Mouse (Mus musculus) midbrain, embryonic 10.5 days (tissue): ENCODE measurements around the gene Lrrfip1. TPM values are rescaled to one million over a fixed set of nuclear protein-coding genes. Genes with fewer than 3 reads are reported as not detected.

Experiments used
- DNase-seq: peaks from one replicate; pipeline ENCODE4 v3.0.0-alpha.2; 2017; ENCODE audit warnings: low spot score
- H3K27ac ChIP-seq: fragments of 300-500 bp; sonication (generic); replicated peaks from 2 replicates; pipeline ENCODE4 v1.5.1; 2016; ENCODE audit warnings: mild to moderate bottlenecking
- H3K27me3 ChIP-seq: fragments of 300-500 bp; sonication (generic); 2 replicates; pipeline ENCODE4 v1.6.1; 2016; ENCODE audit warnings: low read depth, mild to moderate bottlenecking; ENCODE audit not compliant: poor library complexity, severe bottlenecking
- H3K36me3 ChIP-seq: fragments of 300-500 bp; sonication (generic); 2 replicates; pipeline ENCODE4 v1.6.1; 2016; ENCODE audit warnings: mild to moderate bottlenecking, moderate library complexity
- H3K4me1 ChIP-seq: fragments of 300-500 bp; sonication (generic); 2 replicates; pipeline ENCODE4 v1.6.1; 2016
- H3K4me3 ChIP-seq: fragments of 300-500 bp; sonication (generic); 2 replicates; pipeline ENCODE4 v1.5.1; 2016; ENCODE audit warnings: mild to moderate bottlenecking, moderate library complexity
- H3K9me3 ChIP-seq: fragments of 300-500 bp; sonication (generic); replicated peaks from 2 replicates; pipeline ENCODE4 v1.6.1; 2016; ENCODE audit warnings: mild to moderate bottlenecking
- WGBS: fragments of 180-500 bp; shearing (Covaris S2); methylation state at CpG from one replicate; pipeline ENCODE4 v1.1.7; 2016; 5-methylcytosine and 5-hydroxymethylcytosine counted together
- polyA plus RNA-seq: library from polyadenylated mRNA; unstranded; fragments of >200 nt; fragmentation: Nextera tagmentation; extraction: Ambion mirVana; gene quantifications from 2 replicates; pipeline ENCODE4 v1.2.1, GENCODE M21; 2016

Lrrfip1 gene
- polyA plus RNA-seq, 1 experiment from 2014 or later, result 22.2 TPM

- H3K36me3 ChIP-seq, result no peaks in the 10 kb centered on the region
- H3K27ac ChIP-seq, result no peak overlapping the region
- H3K9me3 ChIP-seq, result no peaks in the 10 kb centered on the region
- DNase-seq, result no peak
- no peaks in the 10 kb centered on the region for H3K27me3 ChIP-seq
- H3K4me3 ChIP-seq, result no peak overlapping the region
- 93% methylated on average over 4 of the region's 4 CpGs for WGBS
- H3K4me1 ChIP-seq, result peaks cover 10% of the 10 kb centered on the region
These were observed 38.7 kb downstream of the Lrrfip1 start for GRCm38 (mm10) chr1:91037213-91037612.

DNA sequence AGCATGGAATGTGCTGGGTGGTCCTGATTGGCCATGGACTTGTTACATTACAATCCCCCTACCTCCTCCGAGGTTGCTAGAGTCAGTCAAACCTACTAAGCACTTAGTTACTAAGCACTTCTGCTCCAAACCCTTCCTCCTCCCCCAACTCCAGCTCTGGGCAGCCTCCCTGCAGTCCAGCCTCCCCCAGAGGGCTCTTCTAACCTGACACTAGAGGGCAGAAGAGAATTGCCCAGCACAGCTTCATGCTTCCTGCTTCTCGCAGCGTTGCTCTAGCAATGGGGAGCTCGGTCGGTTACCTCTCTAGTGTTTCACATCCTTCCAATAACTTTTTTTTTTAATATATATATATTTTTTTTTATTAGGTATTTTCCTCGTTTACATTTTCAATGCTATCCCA, 39.5 kb downstream of the Lrrfip1 start:
- Histone ChIP-seq H3K27ac (no peak overlapping the region), H3K27me3 (no peaks in the 10 kb centered on the region), H3K4me3 (no peak overlapping the region), H3K9me3 (no peaks in the 10 kb centered on the region), H3K36me3 (no peaks in the 10 kb centered on the region), H3K4me1 (peaks cover 13% of the 10 kb centered on the region)
- DNase-seq, result no peak
- 88% methylated on average over 6 of the region's 6 CpGs for WGBS

GRCm38 (mm10) chr1:91038531-91038930, 40.0 kb downstream of the Lrrfip1 start:
- Histone ChIP-seq H3K9me3 (no peaks in the 10 kb centered on the region), H3K4me3 (no peak overlapping the region), H3K4me1 (peaks cover 17% of the 10 kb centered on the region), H3K36me3 (no peaks in the 10 kb centered on the region), H3K27ac (no peak overlapping the region), H3K27me3 (no peaks in the 10 kb centered on the region)
- DNase-seq, result no peak
- 69% methylated on average over 6 of the region's 6 CpGs for WGBS

GRCm38 (mm10) chr1:91041605-91042004, 43.1 kb downstream of the Lrrfip1 start:
- H3K27ac ChIP-seq, result no peak overlapping the region
- H3K4me1 ChIP-seq, result peaks cover 22% of the 10 kb centered on the region
- H3K4me3 ChIP-seq, result no peak overlapping the region
- no peaks in the 10 kb centered on the region for H3K9me3 ChIP-seq
- WGBS, result 93% methylated on average over 5 of the region's 5 CpGs
- no peaks in the 10 kb centered on the region for H3K36me3 ChIP-seq
- DNase-seq, result no peak
- H3K27me3 ChIP-seq, result no peaks in the 10 kb centered on the region

GRCm38 (mm10) chr1:91043191-91043590, 44.7 kb downstream of the Lrrfip1 start:
- Histone ChIP-seq H3K27ac (no peak overlapping the region), H3K4me1 (peaks cover 22% of the 10 kb centered on the region)

DNA sequence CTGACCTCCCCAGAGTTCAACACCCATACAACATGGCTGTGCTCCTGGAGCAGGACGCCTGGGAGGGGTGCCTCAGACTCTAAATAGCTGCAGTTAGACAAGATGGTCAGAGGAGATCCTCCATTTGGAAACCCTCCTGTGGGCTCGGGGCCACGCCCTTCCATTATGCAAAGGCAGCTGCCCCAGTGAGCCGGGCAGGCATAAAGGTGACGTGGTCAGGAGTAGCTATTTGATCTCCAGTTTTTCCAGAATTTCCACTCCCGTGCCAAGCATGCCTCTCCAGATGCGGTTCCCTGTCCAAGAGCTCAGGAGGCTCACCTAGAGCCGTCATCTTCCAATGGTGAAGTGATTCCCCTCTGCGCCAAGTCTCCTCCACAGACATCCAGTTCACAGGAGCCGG, 45.6 kb downstream of the Lrrfip1 start:
- Histone ChIP-seq H3K4me3 (no peak overlapping the region), H3K9me3 (no peaks in the 10 kb centered on the region), H3K27me3 (no peaks in the 10 kb centered on the region), H3K4me1 (peaks cover 17% of the 10 kb centered on the region), H3K36me3 (no peaks in the 10 kb centered on the region), H3K27ac (no peak overlapping the region)
- whole genome bisulfite sequencing, result 95% methylated on average over 10 of the region's 10 CpGs
- DNase-seq, result no peak

More at GRCm38 (mm10) chr1:91043191-91043590, 44.7 kb downstream of the Lrrfip1 start:
- no peak overlapping the region for H3K4me3 ChIP-seq
- 82% methylated on average over 5 of the region's 5 CpGs for WGBS
- DNase-seq, result no peak
- H3K27me3 ChIP-seq, result no peaks in the 10 kb centered on the region
- H3K9me3 ChIP-seq, result no peaks in the 10 kb centered on the region
- H3K36me3 ChIP-seq, result no peaks in the 10 kb centered on the region

DNA sequence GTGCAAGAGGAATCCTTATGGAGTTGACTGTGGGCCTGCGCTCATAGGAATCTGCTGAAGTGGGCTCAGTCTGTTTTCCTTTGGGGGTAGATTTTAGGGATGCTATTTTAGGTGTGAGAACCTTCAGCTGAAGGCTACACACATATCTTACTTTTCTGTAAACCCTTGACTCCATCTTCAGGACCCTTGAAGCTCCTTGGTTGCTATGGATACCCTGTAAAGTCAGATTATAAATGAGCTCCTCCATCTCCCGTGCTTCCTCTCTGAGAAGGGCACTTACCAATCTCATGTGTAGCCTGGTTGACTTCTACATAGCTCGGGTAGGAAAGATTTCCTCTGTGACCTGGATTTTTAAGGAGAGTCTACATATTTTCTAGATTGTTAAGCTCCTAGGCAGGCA, 46.1 kb downstream of the Lrrfip1 start:
- Histone ChIP-seq H3K4me3 (no peak overlapping the region), H3K27me3 (no peaks in the 10 kb centered on the region), H3K36me3 (no peaks in the 10 kb centered on the region), H3K9me3 (no peaks in the 10 kb centered on the region), H3K27ac (no peak overlapping the region), H3K4me1 (peaks cover 16% of the 10 kb centered on the region)
- DNase-seq, result no peak
- WGBS, result 76% methylated on average over 3 of the region's 3 CpGs

DNA sequence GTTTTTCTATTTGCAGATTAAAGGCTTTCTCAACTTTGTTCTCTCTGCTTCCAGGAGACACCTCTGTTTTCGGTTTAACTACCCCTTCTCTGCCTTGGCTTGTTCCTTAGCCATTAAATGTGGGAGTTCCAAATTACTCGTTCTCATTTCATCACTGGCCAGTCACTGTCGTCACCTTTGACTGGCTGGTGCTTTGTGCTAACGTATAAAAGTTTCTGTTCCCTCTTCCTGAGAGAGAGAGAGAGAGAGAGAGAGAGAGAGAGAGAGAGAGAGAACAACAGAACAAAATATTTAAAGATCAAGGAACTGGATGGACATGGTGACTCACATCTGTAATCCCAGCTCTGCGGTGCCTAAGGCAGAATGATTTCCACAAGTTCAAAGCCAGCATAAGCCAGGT, 47.7 kb downstream of the Lrrfip1 start:
- no peak overlapping the region for H3K27ac ChIP-seq
- H3K36me3 ChIP-seq, result no peaks in the 10 kb centered on the region
- DNase-seq, result no peak
- H3K27me3 ChIP-seq, result peaks cover 2% of the 10 kb centered on the region
- no peaks in the 10 kb centered on the region for H3K9me3 ChIP-seq
- H3K4me1 ChIP-seq, result peaks cover 16% of the 10 kb centered on the region
- WGBS, result 73% methylated on average over 5 of the region's 5 CpGs
- no peak overlapping the region for H3K4me3 ChIP-seq

GRCm38 (mm10) chr1:91049296-91049695, 50.8 kb downstream of the Lrrfip1 start:
- Histone ChIP-seq H3K27ac (no peak overlapping the region), H3K36me3 (no peaks in the 10 kb centered on the region), H3K4me3 (no peak overlapping the region), H3K27me3 (peaks cover 26% of the 10 kb centered on the region), H3K4me1 (peaks cover 32% of the 10 kb centered on the region), H3K9me3 (no peaks in the 10 kb centered on the region)
- no peak for DNase-seq
- 82% methylated on average over 6 of the region's 6 CpGs for WGBS

DNA sequence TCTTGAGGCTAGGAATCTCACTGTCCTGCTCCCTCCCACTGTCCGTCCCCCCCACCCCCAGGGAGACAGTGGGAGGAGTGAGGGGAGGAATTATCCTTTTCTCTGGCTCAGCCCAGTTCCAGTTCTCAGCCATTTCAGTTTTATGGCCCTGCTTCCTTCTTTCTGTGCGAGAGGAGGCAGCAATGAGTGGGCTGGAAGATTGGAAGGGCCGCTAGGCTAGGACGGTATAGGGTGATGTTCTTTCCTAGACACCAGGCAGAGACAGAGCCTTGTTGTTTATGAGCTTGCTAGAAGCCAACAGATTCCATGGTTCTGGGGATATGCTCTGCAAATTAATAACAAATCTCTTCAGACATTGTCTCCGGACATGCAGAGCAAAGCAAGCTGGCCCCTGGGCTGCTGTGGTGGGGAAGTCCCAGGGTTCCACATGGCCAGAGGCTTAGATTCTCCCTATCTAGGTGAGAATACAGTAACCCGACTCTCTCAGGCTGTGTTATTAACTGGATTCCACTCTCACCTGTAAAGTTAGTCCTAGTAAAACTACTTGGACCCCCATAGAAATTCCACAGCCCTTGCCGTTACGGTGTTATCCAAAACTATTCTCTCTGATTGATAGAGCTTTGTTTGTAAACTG, 53.0 kb downstream of the Lrrfip1 start:
- Histone ChIP-seq H3K27ac (no peak overlapping the region), H3K27me3 (peaks cover 36% of the 10 kb centered on the region), H3K4me1 (peaks cover 34% of the 10 kb centered on the region), H3K9me3 (no peaks in the 10 kb centered on the region), H3K36me3 (no peaks in the 10 kb centered on the region), H3K4me3 (no peak overlapping the region)
- DNase-seq, result no peak
- WGBS, result 88% methylated on average over 8 of the region's 8 CpGs

DNA sequence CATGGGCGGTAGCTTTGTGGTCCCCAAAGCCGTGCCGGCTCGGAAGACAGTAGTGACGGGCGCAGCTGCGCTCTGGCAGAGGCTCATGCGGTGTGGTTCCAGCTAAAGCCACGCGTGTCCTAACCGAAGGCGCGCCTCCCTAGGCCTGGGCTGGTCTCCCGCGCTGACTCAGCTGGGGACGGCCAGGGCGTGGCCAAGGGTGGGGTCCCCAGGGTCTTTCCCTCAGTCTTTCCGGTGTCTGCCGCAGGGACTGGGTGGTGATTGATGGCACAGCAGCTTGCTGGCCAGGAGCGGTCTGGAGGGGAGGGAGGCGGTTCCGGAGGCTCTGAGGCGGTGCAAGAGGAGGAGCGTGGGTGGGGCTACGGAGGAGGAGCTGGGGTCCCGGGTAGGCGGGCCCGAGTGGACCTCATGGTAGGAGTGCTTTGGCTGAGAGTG, 54.2 kb downstream of the Lrrfip1 start:
- under 1% methylated on average over 28 of the region's 28 CpGs for WGBS
- H3K36me3 ChIP-seq, result no peaks in the 10 kb centered on the region
- H3K9me3 ChIP-seq, result no peaks in the 10 kb centered on the region
- H3K4me3 ChIP-seq, result peak overlapping the region; percentile 68
- H3K4me1 ChIP-seq, result peaks cover 46% of the 10 kb centered on the region
- DNase-seq, result peak; percentile 88
- peak overlapping the region; percentile 81 for H3K27ac ChIP-seq
- peaks cover 36% of the 10 kb centered on the region for H3K27me3 ChIP-seq

DNA sequence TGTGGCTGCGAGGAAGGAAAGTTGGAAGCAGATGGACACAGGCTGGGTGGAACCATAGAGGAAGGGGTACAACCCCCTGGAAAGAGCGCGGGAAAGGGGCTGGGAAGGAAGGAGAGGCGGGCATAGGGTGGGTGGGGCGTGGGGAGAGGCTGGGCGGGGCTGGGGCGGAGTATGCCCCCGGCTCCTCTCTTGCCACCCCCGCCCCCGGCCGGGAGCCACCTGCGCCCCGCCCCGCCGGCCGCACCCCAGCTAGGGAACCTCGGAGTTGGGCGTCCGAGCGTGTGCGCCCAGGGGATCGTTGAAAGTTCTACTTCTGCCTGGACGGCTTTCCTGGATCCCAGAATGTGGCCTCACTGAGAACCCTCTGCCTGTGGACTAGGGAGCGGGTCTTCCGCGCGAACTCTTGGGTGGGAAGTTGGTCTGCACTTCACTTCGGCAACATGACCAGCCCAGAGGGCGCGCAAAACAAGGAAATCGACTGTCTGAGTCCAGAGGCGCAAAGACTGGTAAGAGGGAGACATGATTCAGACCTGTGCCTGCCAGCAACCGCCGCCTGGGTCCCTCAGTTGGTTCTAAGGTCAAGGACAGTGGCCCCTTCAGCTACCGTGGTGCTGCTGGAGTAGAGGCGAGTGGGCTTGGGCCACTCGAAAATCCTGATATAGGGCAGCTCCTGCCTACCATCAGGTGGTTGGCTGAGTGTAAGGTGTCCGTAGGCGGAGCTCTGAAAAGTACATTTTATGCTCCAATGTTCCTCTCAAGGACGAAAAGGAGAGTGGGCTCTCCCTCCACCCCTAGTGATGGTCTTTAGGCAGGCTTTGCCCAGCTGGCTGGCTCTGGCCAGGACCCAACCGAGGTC, 54.9 kb downstream of the Lrrfip1 start:
- Histone ChIP-seq H3K27ac (peak overlapping the region; percentile 81), H3K36me3 (no peaks in the 10 kb centered on the region), H3K4me1 (peaks cover 47% of the 10 kb centered on the region), H3K27me3 (peaks cover 36% of the 10 kb centered on the region), H3K4me3 (peak overlapping the region; percentile 68), H3K9me3 (no peaks in the 10 kb centered on the region)
- peak; percentile 48 for DNase-seq
- 2% methylated on average over 41 of the region's 41 CpGs for WGBS

- Histone ChIP-seq H3K27me3 (peaks cover 36% of the 10 kb centered on the region), H3K36me3 (no peaks in the 10 kb centered on the region), H3K4me3 (peak overlapping the region; percentile 68), H3K9me3 (no peaks in the 10 kb centered on the region), H3K4me1 (peaks cover 47% of the 10 kb centered on the region), H3K27ac (no peak overlapping the region)
- WGBS, result 58% methylated on average over 10 of the region's 10 CpGs
- DNase-seq, result no peak
These were observed 55.5 kb downstream of the Lrrfip1 start for GRCm38 (mm10) chr1:91054074-91054471.
